Mouse (Mus musculus) splenic B cell, adult 2 months (primary cell): ENCODE data around the gene Fasn.
"Not testable (repeated sequence)": the region's sequence is repeated elsewhere in the genome, so short reads cannot be mapped to it uniquely, and the experiment has no call there.

ENCODE experiments used
- DNase-seq: peaks from one replicate; pipeline ENCODE4 v3.0.0-alpha.2; 2011; ENCODE audit warnings: low read depth, low spot score
- H3K27me3 ChIP-seq: 2 replicates; pipeline ENCODE4 v1.6.1; 2012; ENCODE audit warnings: mild to moderate bottlenecking, low read length, moderate library complexity, mixed read lengths; ENCODE audit not compliant: control insufficient read depth, poor library complexity, insufficient read depth, severe bottlenecking
- H3K36me3 ChIP-seq: 2 replicates; pipeline ENCODE4 v1.6.1; 2012; ENCODE audit warnings: mild to moderate bottlenecking, low read length, moderate library complexity, mixed read lengths; ENCODE audit not compliant: control insufficient read depth, poor library complexity, insufficient read depth, severe bottlenecking

The Fasn gene

DNA sequence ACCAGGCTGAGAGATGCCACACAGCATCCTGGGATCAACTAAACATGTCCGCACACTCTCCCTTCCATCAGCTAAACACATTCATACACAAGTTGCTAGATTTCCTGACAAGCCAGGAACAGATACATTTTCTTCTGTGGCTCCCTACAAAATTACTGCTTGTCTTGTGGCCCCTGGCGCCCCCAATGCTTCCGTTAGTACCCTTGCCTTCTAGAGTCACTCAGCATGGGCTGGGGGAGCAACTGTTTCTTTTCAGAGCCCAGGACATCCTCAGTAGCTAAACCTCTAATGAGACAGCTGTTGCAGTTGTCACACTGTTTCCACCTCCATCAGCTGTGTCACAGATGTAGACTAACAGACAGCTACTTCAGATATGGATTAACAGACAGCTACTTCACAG is 51.6 kb downstream of the Fasn start:
- H3K27me3 ChIP-seq = no peaks in the 10 kb centered on the region
- DNase-seq = no peak
- H3K36me3 ChIP-seq = no peaks in the 10 kb centered on the region

DNA sequence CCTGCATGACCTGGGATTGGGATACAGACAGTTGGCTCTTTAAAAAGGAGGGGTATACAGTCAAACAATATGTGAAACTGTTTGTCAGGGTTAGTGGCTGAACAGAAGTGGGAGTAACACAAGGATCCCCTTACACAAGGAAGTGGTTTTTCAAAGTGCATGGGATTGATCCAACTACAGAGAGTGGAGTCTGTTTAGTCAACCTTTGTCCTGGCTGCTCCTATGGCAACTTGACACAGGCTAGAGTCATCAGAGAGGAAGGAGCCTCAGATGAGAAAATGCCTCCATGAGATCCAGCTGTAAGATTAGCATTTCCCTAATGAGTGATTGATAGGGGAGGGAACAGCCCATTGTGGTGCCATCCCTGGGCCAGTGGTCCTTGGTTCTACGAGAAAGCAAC is 56.1 kb downstream of the Fasn start:
- DNase-seq = no peak
- H3K27me3 ChIP-seq = no peaks in the 10 kb centered on the region
- no peaks in the 10 kb centered on the region for H3K36me3 ChIP-seq

DNA sequence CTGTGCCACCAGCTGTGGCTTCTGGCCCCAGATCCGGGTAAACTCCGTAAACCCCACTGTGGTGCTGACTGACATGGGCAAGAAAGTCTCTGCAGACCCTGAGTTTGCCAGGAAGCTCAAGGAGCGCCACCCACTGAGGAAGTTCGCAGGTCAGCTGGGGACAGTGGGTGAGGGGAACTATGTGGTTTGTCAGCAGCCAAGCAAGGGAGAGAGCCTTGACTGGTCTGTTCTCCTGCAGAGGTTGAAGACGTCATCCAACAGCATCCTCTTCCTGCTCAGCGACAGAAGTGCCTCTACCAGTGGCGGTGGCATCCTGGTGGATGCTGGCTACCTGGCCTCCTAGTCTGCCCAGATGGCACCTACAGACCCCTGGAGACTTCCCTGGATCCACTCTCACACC is 57.3 kb downstream of the Fasn start:
- not testable (repeated sequence) for DNase-seq, H3K36me3 ChIP-seq

DNA sequence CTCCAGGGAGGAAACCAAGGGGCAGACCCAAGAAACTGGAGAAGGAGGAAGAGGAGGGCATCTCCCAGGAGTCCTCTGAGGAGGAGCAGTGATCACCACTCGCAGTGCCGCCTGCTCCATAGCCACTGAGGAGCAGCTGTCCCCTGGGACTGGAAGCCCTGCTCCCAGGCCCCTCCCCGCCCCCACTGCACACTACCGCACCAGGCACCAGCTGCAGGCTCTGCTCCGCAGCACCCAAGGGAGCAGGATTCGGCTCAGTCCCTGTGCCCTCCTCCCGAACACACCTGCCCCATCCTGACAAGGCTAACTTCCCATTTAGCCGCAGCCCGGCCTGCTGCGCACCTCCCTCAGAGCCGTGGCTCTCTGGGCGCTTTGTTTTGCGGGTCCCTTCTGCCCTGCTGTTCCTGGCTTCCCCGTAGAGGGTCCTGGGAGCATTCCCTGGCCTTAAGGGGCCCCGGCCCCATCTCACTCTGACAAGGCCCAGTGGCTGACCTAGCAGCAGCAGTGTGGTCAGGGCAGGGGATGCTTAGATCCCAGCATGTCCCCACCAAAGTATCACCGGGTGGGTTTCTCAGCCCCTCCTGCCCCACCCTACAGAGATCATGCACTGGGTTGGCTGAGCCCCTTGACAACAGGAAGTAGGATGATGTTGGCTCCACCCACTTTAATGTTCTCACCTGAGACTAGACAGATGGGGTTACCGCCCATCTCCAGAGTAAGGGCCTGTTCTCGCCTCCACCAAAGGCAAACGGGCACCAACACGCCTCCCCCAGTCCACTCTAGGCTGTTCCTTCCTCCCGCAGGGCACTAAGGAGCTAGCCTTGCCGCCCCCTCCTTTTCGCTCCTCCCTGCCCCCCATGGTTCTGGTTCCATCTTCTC is 61.0 kb downstream of the Fasn start:
- H3K27me3 ChIP-seq, DNase-seq, H3K36me3 ChIP-seq: not testable (repeated sequence)

More for the DNA sequence above, 57.3 kb downstream of the Fasn start:
- not testable (repeated sequence) for H3K27me3 ChIP-seq

DNA sequence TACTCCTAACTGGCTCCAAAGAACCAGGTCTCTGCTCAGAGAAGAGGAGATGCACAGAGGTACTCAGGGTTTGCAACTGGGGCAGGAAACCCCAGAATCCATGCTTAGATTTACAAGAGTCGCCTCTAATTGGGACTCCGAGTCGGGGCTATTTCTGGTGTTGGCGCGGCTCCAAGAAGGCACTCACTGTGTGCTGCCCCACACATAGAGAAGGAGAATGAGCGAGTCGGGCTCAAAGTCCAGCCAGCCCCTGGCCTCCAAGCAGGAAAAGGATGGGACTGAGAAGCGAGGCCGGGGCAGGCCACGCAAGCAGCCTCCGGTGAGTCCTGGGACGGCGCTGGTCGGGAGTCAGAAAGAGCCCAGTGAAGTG is 61.7 kb downstream of the Fasn start, which contains the start of gene Hmga1b:
Gene Hmga1b, plus strand, starts transcription at position 123 of the 370 bp plus-strand sequence.
- H3K27me3 ChIP-seq, H3K36me3 ChIP-seq, DNase-seq: not testable (repeated sequence)

DNA sequence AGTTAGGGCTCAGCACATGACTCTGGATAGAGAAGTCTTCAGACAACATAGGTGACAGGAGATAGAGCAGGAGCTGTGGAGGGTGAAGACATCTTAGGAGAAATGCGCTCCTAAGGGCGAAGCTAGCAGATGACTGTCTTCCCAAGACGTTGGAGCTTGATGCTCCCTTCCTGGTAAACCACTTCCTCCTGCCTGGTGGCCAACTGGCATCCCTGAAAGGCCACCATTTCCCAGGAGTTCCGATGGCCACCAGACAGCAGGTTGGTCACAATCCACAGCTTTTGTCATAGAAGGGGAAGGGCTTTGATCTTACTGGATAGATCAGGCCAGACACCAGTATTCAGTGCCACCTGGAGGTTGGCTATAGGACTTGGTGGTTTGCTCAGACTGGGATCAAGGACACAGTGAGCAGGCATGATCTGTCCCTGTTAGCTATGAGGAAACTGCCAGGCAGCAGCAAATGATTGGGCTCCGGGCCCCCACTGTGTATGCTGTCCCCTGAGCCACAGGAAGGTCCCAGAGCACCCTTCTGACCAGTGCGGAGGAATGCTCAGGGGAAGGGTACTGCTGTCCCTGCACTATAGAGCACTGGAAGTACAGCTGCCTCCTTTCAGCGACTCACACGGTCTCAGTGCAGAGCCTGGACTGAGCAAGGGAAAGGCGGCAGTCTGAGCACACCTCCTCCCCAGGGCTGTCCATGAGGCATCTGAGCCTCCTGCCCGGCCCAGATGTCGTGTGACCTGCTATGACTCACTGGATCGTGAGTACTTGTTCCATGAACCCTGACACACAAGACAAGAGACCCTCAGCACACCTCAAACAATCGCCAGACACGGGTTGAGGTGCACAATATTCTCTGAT is 62.3 kb downstream of the Fasn start:
- H3K36me3 ChIP-seq = no peaks in the 10 kb centered on the region
- no peaks in the 10 kb centered on the region for H3K27me3 ChIP-seq
- DNase-seq = no peak

DNA sequence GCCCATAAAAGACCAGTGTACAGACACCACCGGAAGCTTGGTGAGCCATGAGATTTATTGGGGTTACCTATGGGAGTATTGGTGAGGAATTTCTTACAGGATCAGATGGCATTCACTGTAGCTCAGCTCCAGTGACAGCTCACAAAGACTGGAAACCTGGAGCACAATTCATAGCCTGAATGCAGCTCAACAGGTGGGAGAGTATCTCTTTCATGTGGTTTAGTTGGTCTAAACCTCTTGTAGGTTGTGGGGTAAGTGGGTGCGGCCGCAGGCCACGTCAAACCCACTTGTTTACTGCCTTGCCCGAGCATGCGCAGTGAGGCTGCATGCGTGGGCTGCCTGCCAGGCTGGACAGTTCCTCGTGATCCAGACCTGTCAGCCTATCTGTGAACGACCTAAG is 64.1 kb downstream of the Fasn start:
- DNase-seq = no peak
- H3K36me3 ChIP-seq = no peaks in the 10 kb centered on the region

More for the DNA sequence above, 64.1 kb downstream of the Fasn start:
- H3K27me3 ChIP-seq = no peaks in the 10 kb centered on the region
